Mouse (Mus musculus): ENCODE results near the gene BC067074. TPM values are rescaled to one million over a fixed set of nuclear protein-coding genes. Genes with fewer than 3 reads are reported as not detected.
"Not testable (repeated sequence)": the region's sequence is repeated elsewhere in the genome, so short reads cannot be mapped to it uniquely, and the experiment has no call there.

Gene BC067074
- 3.4 and 6.1 TPM in 2 replicates for polyA plus RNA-seq (2014; fragmentation: Nextera tagmentation; extraction: Ambion mirVana)

DNA sequence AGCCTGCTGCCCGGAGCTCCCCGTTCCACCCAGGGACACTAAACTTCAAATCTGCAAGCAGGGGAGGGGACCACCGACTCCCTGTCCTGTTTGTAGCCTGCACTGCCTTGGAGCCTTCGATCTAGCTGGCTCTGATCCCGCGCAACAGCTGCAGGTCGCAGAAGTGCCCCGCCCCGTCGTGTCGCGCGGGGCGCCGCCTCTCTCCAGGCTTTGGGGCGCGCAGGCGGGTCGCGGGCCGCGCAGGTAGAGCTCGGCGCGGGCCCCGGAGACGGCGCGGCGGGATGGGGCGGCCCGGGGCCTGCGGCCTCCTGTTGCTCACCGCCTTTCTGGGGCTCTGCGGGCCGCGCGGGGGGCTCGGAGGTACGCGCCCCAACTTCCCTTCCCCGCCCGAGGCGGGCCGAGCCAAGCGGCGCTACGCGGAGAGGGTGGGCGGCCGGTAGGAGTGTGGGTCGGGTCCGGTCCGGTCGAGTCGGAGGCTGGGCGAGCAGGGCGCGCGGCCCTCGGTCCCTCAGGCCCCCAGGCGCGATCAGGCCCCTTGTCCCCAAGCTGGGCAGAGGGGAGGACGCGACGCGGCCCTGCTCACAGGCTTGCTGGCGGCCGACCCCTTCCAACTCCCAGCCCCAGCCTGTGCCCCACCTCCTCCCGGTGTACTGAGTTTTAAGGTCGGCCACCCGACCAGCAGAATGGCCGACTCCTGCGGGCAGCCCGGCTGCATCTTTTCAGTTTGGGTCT lies at the start of gene BC067074:
TSS of gene BC067074 (plus strand) at position 185 of the 732 bp plus-strand sequence.
- Histone ChIP-seq H3K4me1 (ENCODE audit: control insufficient read depth, insufficient read depth, low read length) (no peaks in the 10 kb centered on the region), H3K9me3 (ENCODE audit: control insufficient read depth, low read length) (no peaks in the 10 kb centered on the region), H3K9ac (ENCODE audit: low read depth, low read length) (peak within 1 kb of the TSS; percentile 91), H3K36me3 (ENCODE audit: control insufficient read depth, insufficient read depth, low read length) (no peaks in the 10 kb centered on the region), H3K4me3 (ENCODE audit: low read length) (peak within 1 kb of the TSS; percentile 76), H3K4me2 (replicated peaks; ENCODE audit: low read depth, low read length) (peak within 1 kb of the TSS; percentile 88), H3K27me3 (ENCODE audit: control insufficient read depth, insufficient read depth, low read length) (no peaks in the 10 kb centered on the region), H3K27ac (ENCODE audit: low read depth, low read length) (0 out of 2 replicates have a peak within 1 kb of the TSS, but pooled peaks have one; percentile 17)
- ATAC-seq (ENCODE audit: low FRiP score, low TSS enrichment) = peak; percentile 83
- under 1% methylated on average over 67 of the region's 75 CpGs for WGBS

DNA sequence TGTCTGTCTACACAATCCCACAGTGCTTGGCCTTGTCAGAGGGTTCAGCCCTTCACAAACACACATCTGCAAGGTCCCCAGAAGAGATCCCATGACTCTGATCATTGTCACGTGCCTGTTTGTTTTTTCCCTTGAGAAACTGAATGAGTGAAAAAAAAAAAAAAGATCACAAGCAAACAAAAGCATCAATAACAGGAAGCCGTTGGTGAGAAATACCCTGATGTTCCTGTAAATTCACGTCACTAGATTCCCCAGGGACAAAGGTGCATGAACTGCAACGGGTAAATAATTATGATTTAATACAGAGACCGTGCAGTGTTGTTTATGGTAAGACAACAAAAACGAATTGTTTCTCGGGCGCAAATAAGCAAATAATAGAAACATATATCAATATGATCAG lies 47.9 kb upstream of the BC067074 start:
- Histone ChIP-seq H3K9me3 (ENCODE audit: control insufficient read depth, low read length) (no peaks in the 10 kb centered on the region), H3K4me1 (ENCODE audit: control insufficient read depth, insufficient read depth, low read length) (no peaks in the 10 kb centered on the region), H3K4me3 (ENCODE audit: low read length) (no peak overlapping the region), H3K27ac (ENCODE audit: low read depth, low read length) (no peak overlapping the region), H3K27me3 (ENCODE audit: control insufficient read depth, insufficient read depth, low read length) (no peaks in the 10 kb centered on the region), H3K36me3 (ENCODE audit: control insufficient read depth, insufficient read depth, low read length) (no peaks in the 10 kb centered on the region), H3K4me2 (replicated peaks; ENCODE audit: low read depth, low read length) (no peak overlapping the region), H3K9ac (ENCODE audit: low read depth, low read length) (no peak overlapping the region)
- WGBS = 67% methylated on average over 8 of the region's 8 CpGs
- no peak for ATAC-seq (ENCODE audit: low FRiP score, low TSS enrichment)

DNA sequence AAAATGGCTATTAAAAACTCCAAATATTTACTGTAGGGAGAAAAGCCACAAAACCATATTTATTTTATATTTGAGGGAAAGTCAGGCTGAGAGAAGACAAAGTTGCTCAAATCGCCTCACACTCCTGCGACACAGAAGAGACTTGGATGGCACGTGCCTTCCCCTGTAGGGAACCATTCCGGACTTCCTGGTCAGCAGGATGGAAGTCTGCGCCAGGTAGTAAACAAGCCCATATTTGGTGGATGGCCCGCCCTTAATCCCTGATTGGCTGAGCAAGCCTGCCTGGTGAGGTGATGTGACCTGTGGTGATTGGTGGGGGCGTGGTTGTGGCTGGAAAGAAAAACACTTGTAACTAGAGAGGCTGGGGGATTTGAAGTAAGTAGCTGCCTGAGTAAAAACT lies 40.4 kb upstream of the BC067074 start:
- H3K27ac ChIP-seq (ENCODE audit: low read depth, low read length); H3K4me2 ChIP-seq (replicated peaks; ENCODE audit: low read depth, low read length); H3K9me3 ChIP-seq (ENCODE audit: control insufficient read depth, low read length); H3K27me3 ChIP-seq (ENCODE audit: control insufficient read depth, insufficient read depth, low read length); H3K9ac ChIP-seq (ENCODE audit: low read depth, low read length); H3K4me1 ChIP-seq (ENCODE audit: control insufficient read depth, insufficient read depth, low read length); H3K4me3 ChIP-seq (ENCODE audit: low read length); ATAC-seq (ENCODE audit: low FRiP score, low TSS enrichment); H3K36me3 ChIP-seq (ENCODE audit: control insufficient read depth, insufficient read depth, low read length): not testable (repeated sequence)
- 89% methylated on average over 7 of the region's 7 CpGs for WGBS

GRCm38 (mm10) chr13:113256766-113257165 lies 36.2 kb upstream of the BC067074 start:
- 92% methylated on average over 2 of the region's 2 CpGs for WGBS
- H3K4me3 ChIP-seq (ENCODE audit: low read length) = no peak overlapping the region
- ATAC-seq (ENCODE audit: low FRiP score, low TSS enrichment) = no peak

GRCm38 (mm10) chr13:113257190-113257589 lies 35.8 kb upstream of the BC067074 start:
- WGBS = 53% methylated on average over 5 of the region's 5 CpGs
- Histone ChIP-seq H3K36me3 (ENCODE audit: control insufficient read depth, insufficient read depth, low read length) (no peaks in the 10 kb centered on the region), H3K4me1 (ENCODE audit: control insufficient read depth, insufficient read depth, low read length) (no peaks in the 10 kb centered on the region), H3K4me2 (replicated peaks; ENCODE audit: low read depth, low read length) (no peak overlapping the region), H3K27ac (ENCODE audit: low read depth, low read length) (no peak overlapping the region), H3K9me3 (ENCODE audit: control insufficient read depth, low read length) (no peaks in the 10 kb centered on the region), H3K9ac (ENCODE audit: low read depth, low read length) (no peak overlapping the region), H3K27me3 (ENCODE audit: control insufficient read depth, insufficient read depth, low read length) (no peaks in the 10 kb centered on the region), H3K4me3 (ENCODE audit: low read length) (no peak overlapping the region)
- no peak for ATAC-seq (ENCODE audit: low FRiP score, low TSS enrichment)

More at GRCm38 (mm10) chr13:113256766-113257165, 36.2 kb upstream of the BC067074 start:
- H3K27ac ChIP-seq (ENCODE audit: low read depth, low read length) = no peak overlapping the region
- H3K9me3 ChIP-seq (ENCODE audit: control insufficient read depth, low read length) = no peaks in the 10 kb centered on the region
- no peaks in the 10 kb centered on the region for H3K27me3 ChIP-seq (ENCODE audit: control insufficient read depth, insufficient read depth, low read length)
- no peak overlapping the region for H3K4me2 ChIP-seq (replicated peaks; ENCODE audit: low read depth, low read length)
- H3K4me1 ChIP-seq (ENCODE audit: control insufficient read depth, insufficient read depth, low read length) = no peaks in the 10 kb centered on the region
- H3K36me3 ChIP-seq (ENCODE audit: control insufficient read depth, insufficient read depth, low read length) = no peaks in the 10 kb centered on the region
- no peak overlapping the region for H3K9ac ChIP-seq (ENCODE audit: low read depth, low read length)

GRCm38 (mm10) chr13:113259237-113259636 lies 33.7 kb upstream of the BC067074 start:
- Histone ChIP-seq H3K27me3 (ENCODE audit: control insufficient read depth, insufficient read depth, low read length) (no peaks in the 10 kb centered on the region), H3K27ac (ENCODE audit: low read depth, low read length) (no peak overlapping the region), H3K9ac (ENCODE audit: low read depth, low read length) (no peak overlapping the region), H3K36me3 (ENCODE audit: control insufficient read depth, insufficient read depth, low read length) (no peaks in the 10 kb centered on the region), H3K4me3 (ENCODE audit: low read length) (no peak overlapping the region), H3K4me2 (replicated peaks; ENCODE audit: low read depth, low read length) (no peak overlapping the region), H3K4me1 (ENCODE audit: control insufficient read depth, insufficient read depth, low read length) (no peaks in the 10 kb centered on the region), H3K9me3 (ENCODE audit: control insufficient read depth, low read length) (no peaks in the 10 kb centered on the region)
- ATAC-seq (ENCODE audit: low FRiP score, low TSS enrichment) = no peak
- WGBS = 90% methylated on average over 5 of the region's 5 CpGs

- H3K9ac ChIP-seq (ENCODE audit: low read depth, low read length) = no peak overlapping the region
- no peaks in the 10 kb centered on the region for H3K4me1 ChIP-seq (ENCODE audit: control insufficient read depth, insufficient read depth, low read length)
- no peaks in the 10 kb centered on the region for H3K36me3 ChIP-seq (ENCODE audit: control insufficient read depth, insufficient read depth, low read length)
- H3K4me3 ChIP-seq (ENCODE audit: low read length) = no peak overlapping the region
- WGBS = 89% methylated on average over 12 of the region's 12 CpGs
- no peak overlapping the region for H3K4me2 ChIP-seq (replicated peaks; ENCODE audit: low read depth, low read length)
- no peak for ATAC-seq (ENCODE audit: low FRiP score, low TSS enrichment)
- H3K27me3 ChIP-seq (ENCODE audit: control insufficient read depth, insufficient read depth, low read length) = no peaks in the 10 kb centered on the region
- H3K27ac ChIP-seq (ENCODE audit: low read depth, low read length) = no peak overlapping the region
- no peaks in the 10 kb centered on the region for H3K9me3 ChIP-seq (ENCODE audit: control insufficient read depth, low read length)
These were observed 30.1 kb upstream of the BC067074 start for GRCm38 (mm10) chr13:113262822-113263221.

DNA sequence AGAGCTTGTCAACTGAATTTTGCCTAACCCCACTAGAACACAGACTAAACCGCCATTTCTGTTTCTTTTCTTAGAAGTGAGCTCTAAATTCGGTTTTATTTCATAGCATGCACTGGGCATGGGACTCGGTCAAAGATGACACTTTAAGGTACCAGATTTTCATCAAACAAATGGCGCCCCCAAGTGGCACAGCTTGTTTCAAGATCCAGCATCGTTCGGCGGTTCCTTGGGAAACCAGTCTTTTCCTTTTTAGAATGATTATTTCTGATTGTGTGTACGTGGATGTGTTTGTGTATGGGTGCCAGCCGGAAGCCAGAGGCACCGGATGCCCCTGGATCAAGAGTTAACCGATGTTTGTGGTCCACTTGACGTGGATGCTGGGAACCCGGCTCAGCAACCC lies 27.7 kb upstream of the BC067074 start:
- H3K4me1 ChIP-seq (ENCODE audit: control insufficient read depth, insufficient read depth, low read length) = no peaks in the 10 kb centered on the region
- no peaks in the 10 kb centered on the region for H3K9me3 ChIP-seq (ENCODE audit: control insufficient read depth, low read length)
- H3K4me2 ChIP-seq (replicated peaks; ENCODE audit: low read depth, low read length) = no peak overlapping the region
- no peak overlapping the region for H3K4me3 ChIP-seq (ENCODE audit: low read length)
- no peak overlapping the region for H3K9ac ChIP-seq (ENCODE audit: low read depth, low read length)
- no peaks in the 10 kb centered on the region for H3K27me3 ChIP-seq (ENCODE audit: control insufficient read depth, insufficient read depth, low read length)
- ATAC-seq (ENCODE audit: low FRiP score, low TSS enrichment) = no peak
- 32% methylated on average over 13 of the region's 13 CpGs for WGBS
- H3K36me3 ChIP-seq (ENCODE audit: control insufficient read depth, insufficient read depth, low read length) = no peaks in the 10 kb centered on the region
- no peak overlapping the region for H3K27ac ChIP-seq (ENCODE audit: low read depth, low read length)

GRCm38 (mm10) chr13:113266495-113266951 lies 26.4 kb upstream of the BC067074 start:
- WGBS = 31% methylated on average over 9 of the region's 9 CpGs
- H3K27ac ChIP-seq (ENCODE audit: low read depth, low read length) = no peak overlapping the region
- no peak overlapping the region for H3K4me2 ChIP-seq (replicated peaks; ENCODE audit: low read depth, low read length)
- H3K36me3 ChIP-seq (ENCODE audit: control insufficient read depth, insufficient read depth, low read length) = no peaks in the 10 kb centered on the region
- H3K27me3 ChIP-seq (ENCODE audit: control insufficient read depth, insufficient read depth, low read length) = no peaks in the 10 kb centered on the region
- no peak overlapping the region for H3K9ac ChIP-seq (ENCODE audit: low read depth, low read length)
- peak; percentile 63 for ATAC-seq (ENCODE audit: low FRiP score, low TSS enrichment)
- H3K9me3 ChIP-seq (ENCODE audit: control insufficient read depth, low read length) = no peaks in the 10 kb centered on the region
- no peaks in the 10 kb centered on the region for H3K4me1 ChIP-seq (ENCODE audit: control insufficient read depth, insufficient read depth, low read length)
- H3K4me3 ChIP-seq (ENCODE audit: low read length) = no peak overlapping the region

All from kidney, embryonic 14.5 days (tissue).